Mouse (Mus musculus) splenic B cell, adult 2 months (primary cell): Measurements from ENCODE around the gene Crygc.

Experiments used
- DNase-seq: peaks from one replicate; pipeline ENCODE4 v3.0.0-alpha.2; 2011; ENCODE audit warnings: low read depth, low spot score
- H3K27me3 ChIP-seq: 2 replicates; pipeline ENCODE4 v1.6.1; 2012; ENCODE audit warnings: mild to moderate bottlenecking, low read length, moderate library complexity, mixed read lengths; ENCODE audit not compliant: control insufficient read depth, poor library complexity, insufficient read depth, severe bottlenecking
- H3K36me3 ChIP-seq: 2 replicates; pipeline ENCODE4 v1.6.1; 2012; ENCODE audit warnings: mild to moderate bottlenecking, low read length, moderate library complexity, mixed read lengths; ENCODE audit not compliant: control insufficient read depth, poor library complexity, insufficient read depth, severe bottlenecking

Crygc gene

GRCm38 (mm10) chr1:65039679-65040078 is 33.8 kb downstream of the Crygc start:
- H3K27me3 ChIP-seq, result no peaks in the 10 kb centered on the region
- no peak for DNase-seq
- no peaks in the 10 kb centered on the region for H3K36me3 ChIP-seq

- Histone ChIP-seq H3K36me3 (no peaks in the 10 kb centered on the region), H3K27me3 (no peaks in the 10 kb centered on the region)
Observed at GRCm38 (mm10) chr1:65037542-65037941, 35.9 kb downstream of the Crygc start.

GRCm38 (mm10) chr1:65035513-65035912 is 38.0 kb downstream of the Crygc start:
- Histone ChIP-seq H3K27me3 (no peaks in the 10 kb centered on the region), H3K36me3 (no peaks in the 10 kb centered on the region)
- no peak for DNase-seq

More at GRCm38 (mm10) chr1:65037542-65037941, 35.9 kb downstream of the Crygc start:
- DNase-seq, result no peak

GRCm38 (mm10) chr1:65032641-65033040 is 40.8 kb downstream of the Crygc start, which contains the start of gene Akr1cl:
TSS of gene Akr1cl (minus strand) at chr1:65032759.
- Histone ChIP-seq H3K36me3 (no peaks in the 10 kb centered on the region), H3K27me3 (no peaks in the 10 kb centered on the region)
- no peak for DNase-seq

- Histone ChIP-seq H3K27me3 (no peaks in the 10 kb centered on the region), H3K36me3 (no peaks in the 10 kb centered on the region)
- DNase-seq, result no peak
Observed at GRCm38 (mm10) chr1:65028206-65028605, 45.3 kb downstream of the Crygc start.
